Mouse (Mus musculus): Measurements from ENCODE around the gene Chd2.
"Not testable (repeated sequence)": the region's sequence is repeated elsewhere in the genome, so short reads cannot be mapped to it uniquely, and the experiment has no call there.

Chd2 gene

DNA sequence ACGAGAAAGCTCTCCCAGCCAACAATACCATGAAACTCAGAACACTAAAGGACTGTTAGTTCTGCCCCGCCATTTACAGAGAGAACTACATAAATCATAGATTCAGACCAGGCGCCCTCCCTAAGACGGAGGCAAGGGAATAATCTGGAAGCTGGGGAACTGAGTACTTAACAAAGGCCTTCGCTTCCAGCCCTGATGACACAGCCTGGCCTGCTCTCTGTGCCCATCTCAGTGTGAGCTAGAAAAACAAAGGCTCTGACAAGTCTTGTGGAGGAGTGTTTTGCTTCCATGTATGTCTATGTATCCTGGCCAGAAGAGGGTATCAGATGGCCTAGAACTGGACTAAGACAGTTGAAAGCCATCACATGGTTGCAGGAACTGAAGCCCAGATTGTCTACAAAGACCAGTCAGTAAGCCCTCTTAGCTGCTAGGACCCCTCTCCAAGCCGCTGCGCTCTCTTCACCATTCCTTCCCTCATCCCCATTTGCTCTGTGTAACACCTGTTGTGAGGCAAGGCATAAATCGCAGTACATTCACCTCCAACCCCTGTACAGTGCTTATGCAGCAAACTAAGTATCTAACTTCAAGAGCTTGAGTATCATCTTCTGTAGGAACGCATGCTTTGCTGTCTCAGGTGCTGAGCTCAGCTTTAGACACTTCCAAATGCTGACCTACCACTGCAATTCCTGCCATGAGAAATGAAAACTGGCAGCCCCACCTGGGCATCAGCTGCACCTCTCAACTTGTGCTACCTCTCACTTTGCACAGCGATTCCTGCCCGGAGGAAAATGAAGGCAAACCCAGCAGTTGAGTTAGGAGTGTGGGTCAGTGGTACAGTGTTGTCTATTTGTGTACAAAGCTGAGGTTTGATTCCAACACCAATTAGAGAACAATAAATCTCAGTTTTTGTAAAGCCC is 20.1 kb downstream of the Chd2 start:
- DNase-seq (ENCODE audit: low read depth, low spot score) = no peak

DNA sequence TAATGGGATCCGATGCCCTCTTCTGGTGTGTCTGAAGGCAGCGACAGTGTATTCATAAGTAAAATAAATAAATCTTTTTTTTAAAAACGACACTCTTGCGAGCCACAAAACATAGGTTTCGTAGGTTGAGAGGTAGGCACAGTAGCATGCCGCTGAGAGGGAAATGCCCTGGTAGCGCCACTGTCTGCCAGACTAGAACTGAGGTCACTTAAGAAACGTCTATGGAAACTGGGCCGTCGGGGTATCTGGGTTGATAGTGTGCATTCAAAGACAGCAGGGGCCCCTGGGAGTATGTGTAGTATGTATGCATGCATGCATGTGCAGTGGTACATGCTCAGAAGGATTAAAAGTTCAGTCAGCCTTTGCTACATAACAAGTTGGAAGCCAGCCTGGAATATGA is 21.4 kb downstream of the Chd2 start:
- DNase-seq (ENCODE audit: low read depth, low spot score) = no peak

DNA sequence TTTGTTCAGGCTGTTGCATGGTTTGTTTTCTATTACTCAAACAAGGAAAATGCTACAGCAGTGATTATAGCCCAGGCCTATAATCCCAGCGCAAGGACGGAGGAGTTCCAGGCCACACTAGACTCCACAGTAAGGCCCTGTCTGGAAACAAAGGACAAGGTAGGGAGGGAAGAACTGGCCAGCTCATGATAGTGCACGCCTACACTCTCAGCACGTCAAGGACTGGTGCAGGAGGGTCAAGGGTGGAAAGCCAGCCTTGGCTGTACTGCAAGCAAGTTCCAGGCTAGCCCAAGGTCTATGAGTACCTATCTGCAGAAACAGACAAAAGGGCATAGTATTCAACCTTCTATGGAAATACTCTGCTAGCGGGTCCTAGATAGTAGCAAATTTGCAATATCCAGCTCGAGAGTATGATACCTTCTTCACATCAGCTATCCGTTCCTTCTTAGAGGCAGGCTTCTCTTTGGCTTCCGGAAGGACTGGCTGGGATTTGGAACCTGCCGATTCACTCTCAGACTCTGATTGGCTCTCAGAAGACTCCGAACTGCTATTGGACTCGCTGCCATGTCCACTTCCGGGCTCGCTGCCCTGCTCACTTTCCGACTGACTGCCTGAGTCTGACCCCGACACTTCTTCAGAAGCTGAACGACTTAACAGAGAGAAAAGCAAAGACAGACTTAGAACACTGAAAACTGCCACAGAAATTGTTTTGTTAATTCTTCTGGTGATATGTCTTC is 22.4 kb downstream of the Chd2 start:
- no peak for DNase-seq (ENCODE audit: low read depth, low spot score)

DNA sequence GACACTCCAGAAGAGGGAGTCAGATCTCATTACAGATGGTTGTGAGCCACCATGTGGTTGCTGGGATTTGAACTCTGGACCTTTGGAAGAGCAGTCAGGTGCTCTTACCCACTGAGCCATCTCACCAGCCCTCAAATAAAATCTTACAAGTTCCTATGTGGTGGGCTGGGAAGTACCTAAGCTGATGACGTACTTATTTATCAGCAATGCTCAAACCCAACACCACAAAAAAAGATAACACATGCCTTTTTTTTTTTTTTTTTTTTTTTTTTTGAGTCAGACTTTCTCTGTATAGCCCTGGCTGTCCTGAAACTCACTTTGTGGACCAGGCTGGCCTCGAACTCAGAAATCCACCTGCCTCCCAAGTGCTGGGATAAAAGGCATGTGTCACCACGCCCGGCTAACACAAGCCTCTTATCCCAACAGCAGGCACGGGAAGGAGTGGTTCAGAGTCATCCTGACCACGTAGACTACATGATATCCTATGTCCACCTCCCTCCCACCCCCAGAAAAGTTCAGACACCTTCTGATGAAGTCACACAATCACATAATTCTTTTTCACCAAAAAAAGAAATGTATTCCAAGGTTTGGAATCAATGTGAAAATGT is 23.2 kb downstream of the Chd2 start:
- not testable (repeated sequence) for DNase-seq (ENCODE audit: low read depth, low spot score)

DNA sequence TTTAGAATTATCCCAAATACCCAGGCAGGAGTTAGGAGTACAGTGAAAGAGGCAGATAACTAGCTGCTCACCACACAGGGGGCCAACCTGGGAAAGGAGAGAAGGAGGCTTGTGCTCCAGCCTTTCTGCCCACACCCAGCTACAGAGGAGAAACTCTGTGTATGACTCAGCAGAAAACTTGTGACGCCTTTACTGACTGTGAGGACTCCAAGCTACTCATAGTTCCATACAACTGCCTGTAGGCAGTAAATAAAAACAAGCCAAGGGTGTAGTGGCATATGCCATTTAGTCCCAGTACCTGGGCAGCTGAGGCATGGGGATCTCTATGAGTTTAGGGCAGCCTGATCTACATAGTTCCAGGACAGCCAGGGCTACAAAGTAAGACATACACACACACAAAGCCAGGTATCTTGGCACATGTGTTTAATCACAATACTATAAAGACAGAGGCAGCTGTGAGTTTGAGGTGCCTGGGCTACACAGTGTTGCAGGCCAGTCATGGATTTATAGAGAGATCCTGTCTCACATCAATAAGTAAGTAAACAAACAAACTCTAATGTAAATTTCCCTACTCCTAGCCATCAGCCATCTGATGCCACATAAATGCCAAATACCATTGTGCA is 24.1 kb downstream of the Chd2 start:
- no peak for DNase-seq (ENCODE audit: low read depth, low spot score)

DNA sequence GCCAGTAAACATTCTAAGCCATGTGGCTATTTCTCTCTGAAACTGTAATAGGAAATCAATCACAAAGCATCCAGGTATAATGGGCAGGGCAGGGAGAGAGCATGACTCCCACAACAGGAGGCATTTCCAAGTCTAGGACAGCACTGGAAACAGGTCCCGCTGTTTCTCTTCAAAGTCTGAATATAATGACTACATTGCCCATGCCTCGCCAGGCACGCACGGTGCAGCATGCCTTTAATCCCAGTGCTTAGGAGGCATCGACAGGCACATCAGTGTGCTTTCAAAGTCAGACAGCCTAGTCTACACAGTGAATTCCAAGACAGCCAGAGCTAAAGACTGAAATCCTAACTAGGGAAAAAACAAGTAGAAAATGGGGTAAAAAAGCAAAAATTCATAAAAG is 24.8 kb downstream of the Chd2 start:
- DNase-seq (ENCODE audit: low read depth, low spot score) = no peak

DNA sequence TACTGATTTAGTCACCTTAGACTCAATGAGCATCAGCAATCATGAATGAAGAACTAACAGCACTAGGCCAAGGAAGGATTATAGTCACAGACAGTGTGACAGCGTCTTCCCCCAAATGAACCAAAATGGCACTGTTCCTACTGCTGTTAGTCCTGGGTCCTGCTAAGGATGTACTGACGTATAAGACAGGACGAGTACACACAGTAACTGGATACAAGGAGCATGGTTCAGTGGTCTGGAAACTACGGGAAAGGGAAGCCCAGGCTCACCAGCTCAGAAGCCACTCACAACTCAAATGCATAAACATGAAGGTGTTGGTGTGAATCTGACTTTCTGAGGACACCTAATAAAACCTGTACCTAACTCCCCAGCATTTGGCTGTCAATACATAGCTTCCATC is 27.1 kb downstream of the Chd2 start:
- DNase-seq (ENCODE audit: low read depth, low spot score) = no peak

DNA sequence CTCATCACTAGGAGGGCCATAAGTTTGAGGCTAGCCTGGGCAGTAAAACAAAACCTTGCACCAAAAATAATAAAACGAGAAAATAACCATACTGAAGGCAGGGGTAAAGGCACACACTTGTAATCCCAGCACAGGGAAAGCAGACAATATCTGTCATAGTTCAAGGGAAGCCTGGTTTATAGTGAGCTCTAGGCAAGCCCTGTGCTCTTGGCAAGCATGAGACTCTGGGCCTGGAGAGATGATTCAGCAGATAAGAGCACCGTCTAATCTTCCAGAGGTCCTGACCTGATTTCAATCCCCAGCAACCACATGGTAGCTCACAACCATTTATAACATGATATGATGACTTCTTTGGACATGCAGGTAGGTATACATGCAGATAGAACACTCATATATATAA is 29.2 kb downstream of the Chd2 start:
- DNase-seq (ENCODE audit: low read depth, low spot score) = no peak

DNA sequence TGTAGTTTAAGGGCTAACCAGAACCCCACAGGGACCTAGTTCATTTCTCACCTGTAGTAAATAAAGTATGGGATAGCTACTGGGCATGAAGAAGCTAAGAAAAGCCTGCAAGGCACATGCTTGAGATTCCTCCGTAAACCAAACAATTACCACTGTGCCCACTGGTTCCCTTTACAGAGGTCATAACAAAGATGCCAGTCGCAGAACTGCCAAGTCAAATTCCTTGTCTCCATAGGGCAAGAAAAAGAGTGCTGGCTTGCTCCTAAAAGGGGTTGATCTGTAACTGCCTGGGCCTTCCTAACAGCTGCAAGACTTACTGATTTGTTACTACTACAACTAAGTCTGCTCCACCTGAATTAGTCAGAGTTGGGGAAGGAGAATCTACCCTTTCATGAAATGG is 32.9 kb downstream of the Chd2 start:
- DNase-seq (ENCODE audit: low read depth, low spot score) = no peak

DNA sequence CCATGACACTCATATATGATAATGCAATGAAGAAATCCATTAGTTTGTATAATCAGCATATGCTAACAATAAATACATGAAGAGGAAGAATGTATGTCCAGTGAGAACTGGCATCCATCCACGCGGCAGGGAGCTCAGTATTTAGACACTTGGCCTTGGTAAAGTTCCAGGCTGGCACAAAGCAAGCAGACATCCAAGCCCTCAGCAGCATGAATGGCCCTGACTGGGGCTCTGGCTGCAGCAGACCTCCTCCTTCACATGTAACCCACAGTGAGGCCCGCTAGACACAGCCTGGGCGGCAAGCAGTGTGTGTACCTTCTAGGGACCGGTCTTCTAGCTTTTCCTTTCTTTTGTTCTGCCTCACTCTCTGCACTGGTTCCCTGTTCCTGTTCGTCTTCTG is 34.1 kb downstream of the Chd2 start:
- no peak for DNase-seq (ENCODE audit: low read depth, low spot score)

DNA sequence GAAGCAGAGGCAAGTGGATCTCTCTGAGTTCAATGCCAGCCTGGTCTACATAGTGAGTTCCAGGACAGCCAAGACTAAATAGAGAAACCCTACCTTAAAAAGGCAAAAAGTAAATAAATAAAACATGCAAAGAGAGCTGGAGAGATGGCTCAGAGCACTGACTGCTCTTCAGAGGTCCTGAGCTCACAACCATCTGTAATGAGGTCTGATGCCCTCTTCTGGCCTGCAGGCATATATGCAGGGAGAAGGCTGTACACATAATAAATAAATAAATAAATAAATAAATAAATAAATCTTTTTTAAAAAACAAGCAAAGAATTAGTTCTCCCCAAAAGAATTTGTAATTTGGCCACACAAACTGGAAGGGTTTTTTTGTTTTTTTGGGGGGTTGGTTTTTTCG is 34.8 kb downstream of the Chd2 start:
- DNase-seq (ENCODE audit: low read depth, low spot score) = no peak

DNA sequence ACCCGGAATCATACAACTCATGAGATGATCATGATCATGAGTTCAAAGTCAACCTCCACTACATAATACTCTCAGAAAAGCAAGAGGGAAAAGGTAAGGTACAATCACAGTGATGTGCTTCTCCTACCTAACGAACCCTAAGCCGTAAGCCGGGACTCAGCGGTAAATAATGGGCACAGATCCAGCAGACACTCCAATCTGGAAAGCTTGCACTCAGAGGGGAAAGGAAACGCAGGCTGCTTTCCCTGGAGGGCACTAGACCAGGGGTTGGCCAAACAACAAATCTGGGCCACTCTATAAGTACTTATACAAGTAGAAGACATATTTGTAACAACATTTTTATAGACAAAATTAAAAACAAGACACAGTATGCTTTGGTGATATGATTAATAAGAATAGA is 36.4 kb downstream of the Chd2 start:
- no peak for DNase-seq (ENCODE audit: low read depth, low spot score)

DNA sequence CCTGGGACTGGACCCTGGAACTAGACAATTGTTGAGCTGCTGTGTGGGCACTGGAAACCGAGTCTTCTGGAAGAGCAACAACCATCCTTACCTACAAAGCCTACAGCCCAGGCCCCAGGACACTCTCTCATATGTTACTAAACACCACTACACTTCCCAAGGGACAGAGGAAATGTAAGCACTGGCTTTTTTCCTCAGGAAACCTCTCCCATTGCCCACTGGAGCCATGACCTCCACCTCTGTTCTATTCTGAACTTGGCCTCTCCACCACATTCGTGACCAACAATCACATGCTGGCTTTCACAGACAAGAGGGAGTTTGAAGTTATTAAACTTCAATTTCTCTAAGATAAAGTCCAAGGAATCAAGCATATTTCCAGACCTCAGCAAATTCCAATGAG is 43.4 kb downstream of the Chd2 start:
- no peak for DNase-seq (ENCODE audit: low read depth, low spot score)

DNA sequence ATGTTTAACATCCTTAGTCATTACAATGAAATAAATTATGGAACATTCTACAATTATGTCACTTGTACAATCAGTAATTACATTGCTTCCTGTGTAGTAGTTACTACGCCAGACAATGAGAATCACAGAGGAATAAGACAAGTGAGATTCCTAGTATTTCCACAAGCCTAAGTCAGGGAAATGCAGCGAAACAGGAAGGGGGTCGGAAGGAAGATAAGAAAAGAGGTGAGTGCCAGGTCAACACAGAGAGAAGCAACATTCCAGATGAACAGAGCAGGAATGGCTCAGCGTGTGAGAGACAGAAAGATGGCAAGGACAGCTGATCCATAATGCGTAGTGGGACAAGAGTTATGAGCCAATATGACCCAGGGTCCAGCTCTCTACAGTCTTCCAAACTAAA is 52.4 kb downstream of the Chd2 start:
- DNase-seq (ENCODE audit: low read depth, low spot score) = no peak

DNA sequence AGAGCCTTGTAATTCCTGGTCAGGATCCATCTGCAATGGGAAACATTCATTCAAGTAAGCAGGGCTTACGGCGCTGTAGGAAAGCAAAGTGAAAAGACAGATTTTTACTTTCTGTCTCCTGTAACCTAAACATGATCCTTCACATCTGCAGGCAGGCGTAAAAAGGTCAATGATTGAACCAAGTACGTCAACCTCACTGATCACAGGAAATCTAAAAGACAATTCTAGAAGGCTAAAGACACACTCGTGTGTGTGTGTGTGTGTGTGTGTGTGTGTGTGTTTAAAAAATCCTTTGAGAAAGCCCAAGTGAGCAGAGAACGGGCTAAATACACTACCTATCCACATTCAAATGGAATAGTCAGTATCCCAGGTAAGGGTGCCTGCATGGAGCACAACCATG is 60.5 kb downstream of the Chd2 start:
- no peak for DNase-seq (ENCODE audit: low read depth, low spot score)

DNA sequence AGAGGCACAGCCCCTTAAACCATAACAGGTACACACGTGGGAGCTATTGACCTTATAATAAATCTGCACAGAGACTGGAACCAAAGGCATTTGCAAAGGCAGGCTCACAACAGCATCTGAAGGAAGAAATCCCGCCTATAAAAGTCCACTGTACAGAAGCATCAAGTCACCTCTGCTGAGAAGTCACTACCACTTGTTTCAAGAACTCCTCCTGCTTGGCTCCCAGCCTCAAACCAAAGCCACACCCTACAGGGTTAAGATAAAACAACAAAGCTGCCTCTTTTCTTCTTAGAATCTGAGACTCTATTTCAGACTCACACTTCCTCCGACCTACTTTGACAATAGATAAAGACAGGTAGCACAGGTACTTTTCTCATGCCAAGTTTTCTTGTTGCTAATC is 62.1 kb downstream of the Chd2 start:
- DNase-seq (ENCODE audit: low read depth, low spot score) = no peak

DNA sequence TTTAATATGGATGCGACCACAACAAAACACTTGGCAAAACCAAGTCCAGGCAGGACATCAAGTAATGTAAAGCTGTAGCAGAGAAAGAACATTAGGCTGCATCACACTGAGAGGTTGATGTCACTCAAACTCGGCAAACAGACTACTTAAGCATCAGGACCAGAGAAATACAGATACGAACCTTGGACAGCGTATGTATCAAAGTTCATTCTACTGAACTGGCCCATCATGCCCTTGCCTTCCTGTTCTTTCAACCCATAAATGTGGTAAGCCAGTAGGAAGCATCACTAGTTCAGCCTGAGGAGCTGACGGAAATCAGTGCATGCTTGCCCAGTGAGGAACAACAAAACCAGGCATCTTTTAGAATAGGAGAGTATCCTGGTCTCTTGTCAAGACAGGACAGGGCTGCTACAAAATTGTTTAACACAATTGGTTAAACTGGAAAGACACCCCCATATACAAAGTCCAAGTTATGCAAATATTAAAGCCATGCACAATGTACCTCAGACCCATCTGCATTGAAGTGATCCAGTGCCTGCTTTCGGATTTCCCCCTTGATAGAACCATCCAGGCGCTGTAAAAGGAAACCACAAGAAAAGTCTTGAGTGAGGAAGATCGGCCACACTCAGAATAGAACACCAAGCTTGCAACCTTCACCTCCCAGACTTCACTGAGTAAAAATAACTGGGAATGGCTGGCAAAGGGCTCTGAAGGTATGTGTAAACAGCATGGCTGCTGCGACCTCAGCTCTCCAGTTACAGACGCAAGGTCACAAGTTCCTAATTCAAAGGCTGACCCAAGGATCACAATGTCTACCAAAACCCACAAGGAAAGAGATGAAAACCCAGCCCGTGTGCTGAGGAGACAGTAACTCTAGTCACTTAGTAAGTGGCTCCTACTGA is 63.2 kb downstream of the Chd2 start:
- no peak for DNase-seq (ENCODE audit: low read depth, low spot score)

DNA sequence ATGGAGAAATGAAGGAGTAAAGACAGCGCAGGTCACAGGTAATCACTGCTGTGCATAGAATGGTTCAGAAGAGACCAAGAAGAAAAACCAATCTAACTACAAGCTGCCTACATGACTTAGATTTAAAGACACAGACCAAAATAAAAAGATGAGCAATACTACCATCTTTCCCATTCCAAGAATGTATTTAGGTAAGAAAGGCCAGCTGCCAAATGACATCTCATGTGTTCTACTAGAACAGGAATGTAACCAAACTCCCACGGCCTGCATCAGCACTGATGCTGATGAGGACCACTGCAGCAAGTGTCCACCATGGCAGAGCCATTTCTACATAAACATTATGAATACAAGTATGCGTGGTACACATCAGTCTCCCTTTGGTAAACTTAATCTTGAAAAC is 73.9 kb downstream of the Chd2 start:
- no peak for DNase-seq (ENCODE audit: low read depth, low spot score)

DNA sequence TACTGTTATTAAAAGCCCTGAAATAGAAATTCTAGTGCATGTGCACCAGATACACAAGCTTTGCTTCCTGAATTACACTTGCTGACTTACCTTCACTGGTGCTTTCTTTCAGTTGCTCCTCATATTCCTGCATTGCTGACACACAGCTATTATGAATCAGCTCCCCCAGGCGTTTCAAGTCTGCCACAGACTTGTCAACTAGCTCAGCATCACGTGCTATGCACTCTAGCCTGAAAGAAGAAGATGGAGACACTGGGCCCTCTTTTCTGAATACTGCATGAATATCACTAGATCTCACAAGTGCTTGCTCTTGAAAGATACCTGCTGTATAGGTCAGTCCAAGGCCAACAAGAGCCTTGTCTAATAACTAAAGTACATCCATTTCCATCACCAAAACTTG is 78.1 kb downstream of the Chd2 start:
- no peak for DNase-seq (ENCODE audit: low read depth, low spot score)

DNA sequence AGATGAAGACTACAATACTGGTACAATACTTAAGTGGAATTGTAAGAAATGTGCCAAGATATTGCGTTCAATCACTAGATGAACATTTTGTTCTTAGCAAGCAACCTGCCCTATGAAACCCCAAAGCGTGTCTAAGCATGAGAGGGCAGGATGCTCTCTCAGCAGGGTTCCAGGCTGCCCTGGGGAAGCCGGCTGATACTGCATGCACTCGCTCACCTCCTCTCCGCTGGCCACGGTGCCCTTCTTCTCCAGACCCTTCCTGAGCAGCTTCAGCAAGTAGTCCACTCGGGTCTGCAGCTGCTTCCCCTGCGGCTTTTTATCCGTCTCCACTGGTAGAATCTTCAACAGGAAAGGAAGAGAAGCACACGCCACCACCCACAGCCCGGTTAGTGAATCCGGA is 87.5 kb downstream of the Chd2 start:
- DNase-seq (ENCODE audit: low read depth, low spot score) = no peak

DNA sequence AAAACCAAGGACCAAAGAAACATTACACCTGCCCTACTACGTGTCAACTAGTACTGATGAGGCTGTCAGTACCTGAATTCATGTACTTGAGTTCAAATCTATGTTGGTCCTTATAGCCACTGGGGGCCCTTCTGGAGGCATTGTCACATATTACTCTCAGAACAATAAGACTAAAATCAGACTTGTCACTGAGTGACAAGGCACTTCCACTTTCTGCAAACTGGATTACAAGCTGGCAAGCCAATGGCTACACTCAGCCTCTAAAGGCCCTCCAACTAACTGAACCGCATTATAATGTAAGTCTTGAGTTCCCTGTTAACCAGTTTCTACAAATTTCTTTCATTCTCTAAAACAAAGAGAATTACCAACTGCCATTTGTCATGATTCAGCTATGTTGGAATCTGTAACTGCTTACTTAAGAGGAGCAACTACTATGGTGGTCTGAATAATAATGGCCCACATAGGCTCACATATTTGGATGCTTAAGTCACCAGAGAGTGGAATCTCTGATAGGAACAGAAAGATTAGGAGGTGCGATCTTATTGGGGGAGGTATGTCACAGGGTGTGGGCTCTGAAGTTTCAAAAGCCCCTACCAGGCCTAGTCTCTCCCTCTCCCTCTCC is 89.3 kb downstream of the Chd2 start:
- DNase-seq (ENCODE audit: low read depth, low spot score) = no peak
